Mouse (Mus musculus): ENCODE results near the gene Coq7.

- no peak for TF ChIP-seq EP300 (IDR thresholded peaks at IDR 0.05; ENCODE audit: low read depth in 1 of 2, low read length in 2 of 2)
- TF ChIP-seq POLR2A (IDR thresholded peaks at IDR 0.05; ENCODE audit: control insufficient read depth in 1 of 2, insufficient read depth in 1 of 2, low read depth in 1 of 2, low read length in 2 of 2, poor library complexity in 1 of 2): no peak
- no peak for TF ChIP-seq RAD21 (IDR thresholded peaks at IDR 0.05; ENCODE audit: low read depth, low read length)
- TF ChIP-seq MXI1 (IDR thresholded peaks at IDR 0.05; ENCODE audit: low read depth, low read length): no peak
- no peak for TF ChIP-seq JUND (IDR thresholded peaks at IDR 0.05; ENCODE audit: low read depth, low read length)
- TF ChIP-seq GATA1 (IDR thresholded peaks at IDR 0.05; ENCODE audit: low read depth, low read length): no peak
- no peak for TF ChIP-seq CHD2 (IDR thresholded peaks at IDR 0.05; ENCODE audit: low read length)
- no peak for TF ChIP-seq CTCF (IDR thresholded peaks at IDR 0.05 in 2 of 3, conservative IDR thresholded peaks at IDR 0.05 in 1 of 3; ENCODE audit: control insufficient read depth in 1 of 3, insufficient read depth in 1 of 3, low read depth in 2 of 3, low read length in 3 of 3, poor library complexity in 1 of 3, severe bottlenecking in 1 of 3)
- TF ChIP-seq USF1 (IDR thresholded peaks at IDR 0.05; ENCODE audit: low read depth, low read length): no peak
- no peak for TF ChIP-seq USF2 (IDR thresholded peaks at IDR 0.05; ENCODE audit: borderline replicate concordance in 1 of 2, insufficient read depth in 1 of 2, low read depth in 1 of 2, low read length in 2 of 2)
- TF ChIP-seq MAX (IDR thresholded peaks at IDR 0.05; ENCODE audit: low read length): no peak
- no peak for TF ChIP-seq E2F4 (IDR thresholded peaks at IDR 0.05; ENCODE audit: borderline replicate concordance, low read depth, low read length)
These were observed 1.2 kb upstream of the Coq7 start for GRCm38 (mm10) chr7:118534326-118534725.
